Mouse (Mus musculus) midbrain, embryonic 12.5 days (tissue): ENCODE data around the gene Cast. TPM values are rescaled to one million over a fixed set of nuclear protein-coding genes. Genes with fewer than 3 reads are reported as not detected.

Experiments
- ATAC-seq: fragments of 200-750 bp; cut with Nextera tagmentation; 2 replicates; pipeline ENCODE4 v1.8.0; 2017; ENCODE audit warnings: low read depth, moderate TSS enrichment, moderate library complexity; ENCODE audit not compliant: low FRiP score
- H3K27ac ChIP-seq: fragments of 300-500 bp; sonication (generic); replicated peaks from 2 replicates; pipeline ENCODE4 v1.5.1; 2016; ENCODE audit warnings: mild to moderate bottlenecking
- H3K27me3 ChIP-seq: fragments of 300-500 bp; sonication (generic); 2 replicates; pipeline ENCODE4 v1.6.1; 2016; ENCODE audit warnings: mild to moderate bottlenecking
- H3K36me3 ChIP-seq: fragments of 300-500 bp; sonication (generic); 2 replicates; pipeline ENCODE4 v1.6.1; 2016
- H3K4me1 ChIP-seq: fragments of 300-500 bp; sonication (generic); 2 replicates; pipeline ENCODE4 v1.6.1; 2016
- H3K4me2 ChIP-seq: fragments of 300-500 bp; sonication (generic); replicated peaks from 2 replicates; pipeline ENCODE4 v1.6.1; 2016; ENCODE audit warnings: mild to moderate bottlenecking, moderate library complexity
- H3K4me3 ChIP-seq: fragments of 300-500 bp; sonication (generic); 2 replicates; pipeline ENCODE4 v1.5.1; 2016; ENCODE audit warnings: mild to moderate bottlenecking
- H3K9ac ChIP-seq: fragments of 300-500 bp; sonication (generic); replicated peaks from 2 replicates; pipeline ENCODE4 v1.6.1; 2016; ENCODE audit warnings: mild to moderate bottlenecking, moderate library complexity
- H3K9me3 ChIP-seq: fragments of 300-500 bp; sonication (generic); 2 replicates; pipeline ENCODE4 v1.6.1; 2016; ENCODE audit warnings: mild to moderate bottlenecking
- WGBS: fragments of 180-500 bp; shearing (Covaris S2); methylation state at CpG from one replicate; pipeline ENCODE4 v1.1.7; 2016; 5-methylcytosine and 5-hydroxymethylcytosine counted together
- polyA plus RNA-seq: library from polyadenylated mRNA; unstranded; fragments of >200 nt; fragmentation: Nextera tagmentation; extraction: Ambion mirVana; gene quantifications from 2 replicates; pipeline ENCODE4 v1.2.1, GENCODE M21; 2016

Gene Cast
- 15.7 and 16.6 TPM in 2 replicates for polyA plus RNA-seq

DNA sequence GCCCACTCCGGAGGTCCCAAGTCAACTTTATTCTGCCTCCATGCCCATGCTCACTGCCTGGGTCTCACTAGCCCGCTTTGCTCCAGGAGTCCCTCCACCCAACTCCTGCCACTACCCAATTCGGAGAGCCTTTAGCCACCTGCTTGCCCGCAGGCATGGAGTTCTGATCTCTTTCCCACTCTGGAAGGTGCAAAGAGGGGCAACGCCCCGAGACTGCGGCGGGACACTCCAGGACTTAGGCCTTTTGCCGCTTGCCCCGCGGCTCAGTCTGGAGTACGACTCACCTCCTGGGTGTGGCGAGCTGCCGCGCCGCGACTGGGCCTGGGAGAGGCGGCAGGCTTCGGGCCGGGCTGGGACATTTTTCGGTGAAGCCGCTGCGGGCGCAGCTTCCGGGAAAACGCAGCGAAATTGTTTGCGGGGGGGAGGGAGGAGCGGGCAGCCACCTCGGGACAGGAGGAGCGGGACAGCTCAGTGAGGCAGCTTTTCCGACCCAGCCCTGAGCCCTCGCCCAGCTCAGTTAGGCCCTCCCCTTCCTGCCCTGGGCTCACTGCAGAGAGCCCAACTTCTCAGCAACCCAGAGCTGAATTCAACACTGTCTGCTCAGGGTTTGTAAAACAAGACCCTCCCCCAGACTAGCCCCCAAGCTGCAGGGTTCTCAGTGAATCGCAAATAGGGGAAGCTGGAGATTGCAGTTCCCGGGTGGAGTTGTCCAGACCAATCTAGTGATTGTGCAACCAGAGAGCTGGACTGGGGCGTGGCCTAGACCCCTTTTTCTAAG, at the start of gene Cast:
Cast (minus strand) TSS at position 659 of the 778 bp plus-strand sequence.
- H3K9ac ChIP-seq, result peak within 1 kb of the TSS; percentile 61
- H3K4me3 ChIP-seq, result peak within 1 kb of the TSS; percentile 63
- H3K27me3 ChIP-seq, result peaks cover 15% of the 10 kb centered on the region
- peak; percentile 92 for ATAC-seq
- H3K4me1 ChIP-seq, result peaks cover 8% of the 10 kb centered on the region
- H3K36me3 ChIP-seq, result no peaks in the 10 kb centered on the region
- peak within 1 kb of the TSS; percentile 96 for H3K4me2 ChIP-seq
- H3K9me3 ChIP-seq, result no peaks in the 10 kb centered on the region
- no peak within 1 kb of the TSS for H3K27ac ChIP-seq
- 2% methylated on average over 31 of the region's 36 CpGs for WGBS

DNA sequence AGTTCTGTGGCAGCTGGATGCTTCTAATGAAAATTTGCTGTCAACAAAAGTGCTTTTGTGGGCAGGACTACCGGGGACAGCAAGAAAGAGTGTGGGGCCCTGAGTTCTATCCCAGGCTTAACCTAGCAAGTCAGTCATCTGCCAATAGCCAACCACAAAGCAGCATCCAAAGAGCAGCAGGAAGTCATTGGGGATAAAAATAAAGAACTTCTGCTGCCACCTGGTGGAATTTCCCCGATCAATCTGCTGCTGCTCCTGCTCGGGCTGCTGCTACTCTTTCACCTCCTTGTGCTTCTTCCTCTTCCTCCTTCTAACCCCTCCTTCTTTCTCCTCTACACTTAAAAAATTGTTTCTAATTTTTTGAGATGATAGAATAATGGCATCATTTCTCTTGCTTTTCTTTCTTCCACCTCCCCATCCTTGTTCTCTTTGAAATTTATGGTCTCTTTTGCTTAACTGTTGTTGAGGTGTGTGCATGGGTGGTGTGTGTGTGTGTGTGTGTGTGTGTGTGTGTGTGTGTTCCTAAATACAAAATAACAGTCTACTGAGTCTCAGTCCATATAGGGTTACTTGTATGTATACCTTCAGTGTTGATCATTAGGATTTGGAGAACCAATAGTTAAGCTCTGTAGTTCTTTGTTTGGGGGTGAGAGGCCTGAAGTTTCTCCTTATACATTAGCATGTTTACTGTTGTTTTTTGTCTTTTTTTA, 45.9 kb upstream of the Cast start:
- WGBS, result 8% methylated on average over 3 of the region's 3 CpGs
- no peaks in the 10 kb centered on the region for H3K36me3 ChIP-seq

DNA sequence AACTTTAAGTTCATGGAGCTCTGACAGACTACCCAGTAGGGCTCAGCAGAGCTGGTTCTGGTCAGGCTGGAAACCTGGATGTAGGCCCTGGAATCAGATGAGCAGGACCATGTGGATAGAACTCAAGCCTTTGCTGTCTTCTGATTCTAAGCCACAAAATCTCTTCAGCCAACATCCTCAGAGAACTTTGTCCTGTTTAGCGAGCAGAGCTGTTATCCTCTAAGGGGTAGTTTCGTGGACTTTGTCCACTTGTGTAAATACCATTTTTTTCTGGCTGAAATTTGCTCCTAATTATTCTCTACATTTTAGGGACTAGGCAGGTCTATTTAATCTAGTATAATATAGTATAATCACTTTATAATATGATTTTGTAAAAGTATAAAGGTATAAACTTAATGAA, 42.2 kb upstream of the Cast start:
- no peak overlapping the region for H3K4me3 ChIP-seq
- H3K36me3 ChIP-seq, result no peaks in the 10 kb centered on the region
- H3K4me2 ChIP-seq, result no peak overlapping the region
- no peaks in the 10 kb centered on the region for H3K9me3 ChIP-seq
- H3K4me1 ChIP-seq, result no peaks in the 10 kb centered on the region
- WGBS, result 92% methylated on average over 2 of the region's 2 CpGs
- ATAC-seq, result no peak
- no peak overlapping the region for H3K27ac ChIP-seq
- no peaks in the 10 kb centered on the region for H3K27me3 ChIP-seq
- H3K9ac ChIP-seq, result no peak overlapping the region

More for the DNA sequence above, 45.9 kb upstream of the Cast start:
- no peak overlapping the region for H3K27ac ChIP-seq
- no peak overlapping the region for H3K9ac ChIP-seq
- H3K4me1 ChIP-seq, result no peaks in the 10 kb centered on the region
- H3K9me3 ChIP-seq, result no peaks in the 10 kb centered on the region
- no peak overlapping the region for H3K4me2 ChIP-seq
- no peak overlapping the region for H3K4me3 ChIP-seq
- no peaks in the 10 kb centered on the region for H3K27me3 ChIP-seq
- peak; percentile 87 for ATAC-seq

DNA sequence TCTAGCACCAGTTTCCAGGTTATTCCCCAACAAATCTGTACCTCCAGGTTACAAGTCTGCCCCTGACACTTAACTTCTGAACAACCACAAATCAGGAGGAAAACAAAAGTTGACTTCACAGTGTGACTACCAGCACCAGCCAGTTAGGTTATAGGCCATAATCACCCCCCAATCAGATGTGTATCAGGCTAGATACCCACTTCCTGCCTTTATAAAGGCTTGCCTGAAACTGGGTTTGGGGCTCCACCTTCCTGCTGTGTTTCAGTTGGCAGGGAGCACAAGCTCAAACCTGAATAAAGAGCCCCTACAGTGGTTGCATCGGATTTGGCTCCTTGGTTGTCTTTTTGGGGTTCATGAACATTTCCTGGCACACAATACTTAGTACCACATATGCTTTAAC, 37.3 kb upstream of the Cast start:
- H3K4me3 ChIP-seq, result no peak overlapping the region
- H3K9me3 ChIP-seq, result no peaks in the 10 kb centered on the region
- H3K4me2 ChIP-seq, result no peak overlapping the region
- no peak for ATAC-seq
- no peaks in the 10 kb centered on the region for H3K4me1 ChIP-seq
- no peaks in the 10 kb centered on the region for H3K36me3 ChIP-seq
- H3K27me3 ChIP-seq, result no peaks in the 10 kb centered on the region
- H3K27ac ChIP-seq, result no peak overlapping the region
- WGBS, result 61% methylated on average over 1 of the region's 1 CpGs
- no peak overlapping the region for H3K9ac ChIP-seq

DNA sequence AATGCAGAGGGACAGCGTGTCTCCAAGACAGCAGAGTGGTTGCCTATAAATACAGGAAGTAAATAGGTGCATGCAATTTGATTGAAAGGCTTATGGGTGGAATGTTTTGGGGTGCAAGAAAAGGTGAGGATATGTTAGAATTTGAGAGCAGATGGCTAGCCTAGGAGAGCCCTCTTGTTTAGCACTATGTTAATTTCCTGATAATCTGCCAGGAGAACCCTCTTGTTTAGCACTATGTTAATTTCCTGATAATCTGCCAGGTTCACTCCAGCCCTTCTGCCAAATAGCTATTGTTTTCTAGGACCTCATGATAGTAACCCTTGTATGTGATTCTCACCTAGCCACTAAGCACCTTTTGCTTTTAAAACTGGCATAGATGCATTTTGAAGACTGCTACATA, 25.9 kb upstream of the Cast start:
- Histone ChIP-seq H3K9ac (no peak overlapping the region), H3K4me1 (no peaks in the 10 kb centered on the region), H3K27me3 (no peaks in the 10 kb centered on the region), H3K4me3 (no peak overlapping the region), H3K36me3 (no peaks in the 10 kb centered on the region), H3K9me3 (no peaks in the 10 kb centered on the region), H3K4me2 (no peak overlapping the region), H3K27ac (no peak overlapping the region)
- 80% methylated on average over 1 of the region's 1 CpGs for WGBS
- ATAC-seq, result no peak

DNA sequence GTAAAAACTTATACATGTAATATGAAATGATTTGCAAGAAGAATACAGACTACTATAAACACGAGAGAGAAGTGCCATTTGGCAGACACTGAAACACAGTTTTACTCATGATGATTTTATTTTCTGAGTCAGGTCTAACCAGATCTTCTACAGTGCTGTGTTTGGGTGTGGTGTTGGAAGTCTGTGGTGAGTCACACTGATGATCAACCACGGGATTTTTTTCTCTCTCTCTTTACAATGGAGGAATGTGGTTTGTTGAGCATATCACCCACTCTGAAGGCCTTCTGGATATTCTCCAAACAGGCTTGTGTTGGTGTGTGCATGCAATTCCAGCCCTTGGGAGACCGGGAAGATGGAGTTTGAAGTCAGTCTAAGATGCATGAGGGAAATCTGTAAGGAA, 13.5 kb upstream of the Cast start:
- WGBS, result 74% methylated on average over 3 of the region's 3 CpGs
- Histone ChIP-seq H3K4me3 (no peak overlapping the region), H3K27ac (no peak overlapping the region), H3K9ac (no peak overlapping the region), H3K36me3 (no peaks in the 10 kb centered on the region), H3K4me1 (no peaks in the 10 kb centered on the region), H3K4me2 (no peak overlapping the region), H3K27me3 (no peaks in the 10 kb centered on the region), H3K9me3 (no peaks in the 10 kb centered on the region)
- ATAC-seq, result no peak

DNA sequence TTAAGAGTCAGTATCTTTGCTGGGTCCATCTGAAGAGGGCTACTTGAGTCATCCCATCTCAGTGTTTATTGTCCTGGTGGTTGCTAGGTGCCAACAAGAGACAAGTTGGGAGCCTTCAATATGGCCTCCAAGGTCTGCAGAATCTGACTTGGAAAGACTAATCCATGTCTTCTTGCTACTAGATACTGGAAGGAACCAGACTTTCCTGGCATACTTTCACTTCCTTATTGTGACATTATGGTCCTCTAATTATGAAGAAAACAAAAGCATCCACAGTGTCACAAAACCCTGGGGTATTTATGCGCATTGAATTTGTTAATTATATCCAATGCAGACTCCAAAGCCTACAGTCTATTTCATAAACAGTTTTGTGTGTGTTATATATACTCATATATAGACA, 7.1 kb upstream of the Cast start:
- ATAC-seq, result no peak
- Histone ChIP-seq H3K27me3 (no peaks in the 10 kb centered on the region), H3K36me3 (no peaks in the 10 kb centered on the region), H3K27ac (no peak overlapping the region), H3K4me3 (no peak overlapping the region), H3K4me1 (no peaks in the 10 kb centered on the region), H3K4me2 (no peak overlapping the region), H3K9me3 (no peaks in the 10 kb centered on the region), H3K9ac (no peak overlapping the region)
- 92% methylated on average over 1 of the region's 1 CpGs for WGBS

DNA sequence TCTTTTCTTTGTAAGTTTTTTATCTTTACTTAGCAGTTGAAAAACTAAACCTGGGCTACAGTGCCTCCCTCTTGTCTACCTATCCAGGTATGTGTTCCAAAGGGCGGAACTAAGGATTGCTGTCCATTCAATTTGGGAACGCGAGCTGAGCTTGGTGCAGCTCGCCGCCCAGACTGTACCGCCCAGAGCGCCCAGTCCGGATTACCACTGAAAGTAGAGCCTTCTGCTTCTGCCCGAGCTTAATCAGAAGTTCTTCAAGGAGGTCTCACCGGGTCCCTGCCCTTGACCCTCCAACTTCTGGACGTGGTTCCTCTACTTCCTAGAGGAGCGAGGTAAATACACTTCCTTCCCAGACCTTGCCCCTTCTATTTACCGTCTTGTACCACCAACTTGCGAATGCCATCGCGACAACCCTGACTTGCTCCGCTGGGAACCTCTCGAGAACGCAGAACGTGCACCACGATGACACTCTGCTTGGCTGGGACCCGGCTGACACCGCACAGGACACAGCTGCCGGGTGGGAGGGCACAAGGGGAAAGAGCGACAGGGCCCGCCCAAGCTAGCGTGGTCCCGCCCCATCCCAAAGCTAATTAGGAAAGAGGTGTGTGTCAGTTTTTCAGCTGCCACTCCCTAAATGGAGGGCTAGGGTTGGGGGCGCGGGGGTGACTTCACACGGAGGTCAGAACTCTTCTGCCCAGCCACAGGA, 1.0 kb downstream of the Cast start:
- no peak overlapping the region for H3K27ac ChIP-seq
- H3K36me3 ChIP-seq, result no peaks in the 10 kb centered on the region
- peak overlapping the region; percentile 61 for H3K9ac ChIP-seq
- H3K27me3 ChIP-seq, result peaks cover 15% of the 10 kb centered on the region
- peak overlapping the region; percentile 63 for H3K4me3 ChIP-seq
- H3K4me1 ChIP-seq, result peaks cover 8% of the 10 kb centered on the region
- no peaks in the 10 kb centered on the region for H3K9me3 ChIP-seq
- peak; percentile 91 for ATAC-seq
- WGBS, result 1% methylated on average over 31 of the region's 31 CpGs
- H3K4me2 ChIP-seq, result peak overlapping the region; percentile 96

DNA sequence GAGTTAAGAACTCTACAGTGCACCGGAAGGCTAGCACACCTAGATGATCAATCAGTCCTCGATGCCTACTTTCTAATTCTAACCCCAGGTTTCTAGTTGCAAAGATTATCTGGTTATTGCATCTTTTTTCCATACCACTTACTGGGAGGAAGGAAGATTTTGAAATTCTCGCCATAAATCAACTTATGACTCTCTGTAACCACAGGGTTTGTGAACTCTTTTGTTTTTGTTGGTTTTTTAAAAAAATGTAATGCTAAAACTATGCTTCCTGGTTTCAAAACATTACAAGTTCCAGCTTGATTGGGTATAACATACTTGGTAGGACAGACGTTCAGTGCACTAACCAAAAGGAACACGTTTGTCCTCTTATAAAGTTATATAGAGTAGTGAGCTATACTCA, 1.7 kb downstream of the Cast start:
- 62% methylated on average over 5 of the region's 5 CpGs for WGBS
- H3K4me3 ChIP-seq, result no peak overlapping the region

DNA sequence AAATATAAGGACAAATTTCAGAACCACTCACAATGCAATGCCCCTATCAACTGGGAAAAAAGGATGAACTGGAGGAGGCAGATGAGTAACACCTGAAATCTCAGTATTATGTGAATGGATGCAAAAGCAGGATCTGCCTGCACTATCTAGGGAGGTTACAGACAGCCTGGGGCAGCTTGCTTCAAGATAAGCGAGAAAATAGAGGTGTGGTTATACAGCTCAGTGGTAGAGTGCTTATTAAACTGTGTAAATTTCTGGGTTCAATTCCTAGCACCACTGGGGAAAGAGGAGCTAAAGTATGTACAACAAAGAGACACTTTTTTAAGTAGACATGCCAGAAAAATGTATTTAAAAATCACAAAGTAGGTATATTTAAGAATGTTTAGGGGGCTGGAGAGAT, 14.2 kb downstream of the Cast start:
- H3K36me3 ChIP-seq, result no peaks in the 10 kb centered on the region
- H3K27ac ChIP-seq, result no peak overlapping the region
- no peak overlapping the region for H3K4me2 ChIP-seq
- H3K27me3 ChIP-seq, result no peaks in the 10 kb centered on the region
- no peak for ATAC-seq
- H3K9ac ChIP-seq, result no peak overlapping the region
- H3K9me3 ChIP-seq, result no peaks in the 10 kb centered on the region
- no peaks in the 10 kb centered on the region for H3K4me1 ChIP-seq
- WGBS, result 67% methylated on average over 1 of the region's 1 CpGs
- H3K4me3 ChIP-seq, result no peak overlapping the region

More for the DNA sequence above, 1.7 kb downstream of the Cast start:
- Histone ChIP-seq H3K27ac (no peak overlapping the region), H3K36me3 (no peaks in the 10 kb centered on the region), H3K4me2 (peak overlapping the region; percentile 96), H3K9me3 (no peaks in the 10 kb centered on the region), H3K9ac (no peak overlapping the region), H3K4me1 (peaks cover 8% of the 10 kb centered on the region), H3K27me3 (peaks cover 15% of the 10 kb centered on the region)
- no peak for ATAC-seq

DNA sequence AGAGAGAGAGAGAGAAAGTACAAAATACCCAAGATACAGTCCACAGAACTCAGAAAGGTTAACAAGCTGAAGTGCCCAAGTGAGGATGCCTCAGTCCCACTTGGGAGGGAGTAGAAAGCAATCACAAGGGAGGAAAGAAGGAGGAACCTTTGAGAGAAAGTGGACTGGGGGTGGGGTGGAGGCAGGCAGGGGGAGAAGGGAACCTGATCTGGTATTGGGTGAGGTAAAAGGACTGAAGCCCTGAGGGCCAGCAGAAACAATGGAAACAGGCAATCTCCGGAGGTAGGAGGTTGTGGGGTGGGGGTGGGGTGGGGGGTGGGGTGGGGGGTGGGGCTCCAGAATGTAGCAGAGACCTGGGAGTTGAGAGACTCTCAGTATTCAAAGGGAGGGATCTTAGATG, 20.9 kb downstream of the Cast start:
- Histone ChIP-seq H3K27me3 (no peaks in the 10 kb centered on the region), H3K9ac (no peak overlapping the region), H3K4me3 (no peak overlapping the region), H3K36me3 (no peaks in the 10 kb centered on the region), H3K9me3 (no peaks in the 10 kb centered on the region), H3K4me1 (no peaks in the 10 kb centered on the region), H3K4me2 (no peak overlapping the region), H3K27ac (no peak overlapping the region)
- 14% methylated on average over 1 of the region's 1 CpGs for WGBS
- ATAC-seq, result no peak

DNA sequence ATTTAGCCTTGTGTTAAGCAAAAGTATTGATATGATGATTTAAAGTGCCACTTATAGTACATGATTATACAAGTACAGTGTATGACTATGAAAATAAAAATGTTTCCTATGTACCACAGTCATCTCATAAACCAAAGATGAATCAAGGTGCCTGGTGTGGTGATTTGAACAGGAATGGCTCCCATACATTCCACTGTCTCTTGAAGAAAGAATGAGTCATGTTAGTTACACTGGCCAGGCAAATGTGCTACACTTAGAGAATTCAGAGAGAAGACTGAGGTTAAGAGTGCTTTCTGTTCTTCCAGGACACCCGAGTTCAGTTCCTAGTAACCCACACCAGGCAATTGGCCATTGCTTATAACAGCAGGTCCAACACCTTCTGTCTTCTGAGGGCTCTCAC, 36.5 kb downstream of the Cast start:
- no peak overlapping the region for H3K4me2 ChIP-seq
- H3K27me3 ChIP-seq, result no peaks in the 10 kb centered on the region
- peaks cover 5% of the 10 kb centered on the region; the same call in 1 of the 2 replicates for H3K4me1 ChIP-seq
- no peaks in the 10 kb centered on the region for H3K9me3 ChIP-seq
- WGBS, result 73% methylated on average over 1 of the region's 1 CpGs
- no peak overlapping the region for H3K27ac ChIP-seq
- no peak for ATAC-seq
- H3K9ac ChIP-seq, result no peak overlapping the region
- H3K4me3 ChIP-seq, result no peak overlapping the region
- H3K36me3 ChIP-seq, result no peaks in the 10 kb centered on the region
